Mouse (Mus musculus): ENCODE data around the gene Nek4. TPM values are rescaled to one million over a fixed set of nuclear protein-coding genes. Genes with fewer than 3 reads are reported as not detected.

The Nek4 gene
- polyA plus RNA-seq, 1 experiment, result 0.07 TPM

DNA sequence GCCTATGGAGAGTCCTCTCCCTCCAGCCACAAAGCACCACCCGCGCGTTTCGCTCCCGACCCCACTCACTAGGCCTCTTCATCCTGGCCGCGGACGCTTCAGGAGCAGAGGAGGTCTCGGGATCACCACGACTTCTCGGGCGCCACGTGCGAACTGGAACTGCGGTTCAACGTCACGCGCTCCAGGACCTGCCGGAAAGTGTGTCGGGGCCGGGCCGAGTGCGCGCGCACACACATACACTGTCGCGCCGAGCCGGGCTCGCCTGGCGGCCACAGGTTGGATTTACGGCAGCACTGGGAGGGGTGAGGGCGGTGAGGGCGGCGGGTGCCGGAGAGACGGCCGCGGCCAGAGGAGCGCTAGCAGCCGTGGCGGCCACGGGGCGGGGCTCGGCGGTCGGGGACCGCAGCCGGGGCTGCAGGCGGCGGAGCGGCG, 67.7 kb downstream of the Nek4 start, which contains the start of the genes Pbrm1 and Gnl3:
Gene Pbrm1 (plus strand): TSS at position 279 of the 432 bp plus-strand sequence.
Gene Gnl3 (minus strand): TSS at position 293 of the 432 bp plus-strand sequence.
- Histone ChIP-seq H3K4me3 (replicated peaks) (peak within 1 kb of the TSS; percentile 91), H3K9me3 (ENCODE audit: control insufficient read depth, low read length) (no peaks in the 10 kb centered on the region), H3K27me3 (ENCODE audit: control insufficient read depth) (no peaks in the 10 kb centered on the region), H3K36me3 (ENCODE audit: control insufficient read depth) (peaks cover 73% of the 10 kb centered on the region), H3K4me1 (ENCODE audit: control insufficient read depth) (peaks cover 67% of the 10 kb centered on the region)
- TF ChIP-seq TAL1 (IDR thresholded peaks at IDR 0.05; ENCODE audit: low read length) (no peak), GATA1 (IDR thresholded peaks at IDR 0.05; ENCODE audit: low read length) (no peak)

DNA sequence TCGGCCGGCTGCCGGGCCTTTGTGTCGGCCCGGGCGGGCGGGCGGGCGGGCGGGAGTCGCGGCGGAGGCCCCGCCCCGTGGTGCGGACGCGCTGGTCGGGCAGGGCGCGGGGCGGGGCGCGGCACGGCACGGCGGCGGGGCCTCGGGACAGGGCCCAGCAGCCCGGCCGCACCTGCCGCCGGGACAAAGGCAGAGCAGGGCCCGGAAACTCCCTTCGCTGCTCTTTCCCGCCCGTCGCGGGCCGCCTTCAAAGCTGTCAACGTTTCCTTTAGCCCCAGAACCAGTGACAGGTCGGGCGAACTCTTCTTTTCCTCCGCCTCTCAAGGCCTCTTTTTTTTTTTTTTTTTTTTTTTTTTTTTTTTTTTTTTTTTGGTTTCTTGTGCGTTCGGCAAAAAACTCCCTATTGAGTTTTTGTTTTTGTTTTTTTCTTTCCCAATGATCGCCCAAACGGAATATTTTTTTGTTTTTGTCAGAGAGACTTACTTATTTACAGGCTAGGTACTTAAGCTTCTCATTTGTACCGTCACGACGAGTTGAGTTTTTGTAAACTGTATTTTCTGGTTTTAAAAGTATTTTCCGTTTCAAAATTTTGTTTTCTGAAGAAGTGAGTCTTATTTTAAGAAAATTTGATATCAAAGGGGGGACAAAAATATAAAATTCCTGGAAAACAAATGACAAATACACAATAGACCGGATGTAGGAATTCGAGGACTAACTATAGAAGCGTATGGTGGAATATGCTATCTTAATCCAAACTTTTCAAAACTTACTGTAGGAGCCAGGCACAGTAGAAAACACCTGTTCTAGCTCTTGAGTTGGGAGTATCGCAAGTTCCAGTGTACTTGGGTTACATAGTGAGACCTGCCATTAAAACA, 68.4 kb downstream of the Nek4 start:
- Histone ChIP-seq H3K4me1 (ENCODE audit: control insufficient read depth) (peaks cover 68% of the 10 kb centered on the region), H3K4me3 (replicated peaks) (peak overlapping the region; percentile 91), H3K36me3 (ENCODE audit: control insufficient read depth) (peaks cover 73% of the 10 kb centered on the region), H3K9me3 (ENCODE audit: control insufficient read depth, low read length) (no peaks in the 10 kb centered on the region), H3K27me3 (ENCODE audit: control insufficient read depth) (no peaks in the 10 kb centered on the region)
- TF ChIP-seq GATA1 (IDR thresholded peaks at IDR 0.05; ENCODE audit: low read length), result no peak
- no peak for TF ChIP-seq TAL1 (IDR thresholded peaks at IDR 0.05; ENCODE audit: low read length)

DNA sequence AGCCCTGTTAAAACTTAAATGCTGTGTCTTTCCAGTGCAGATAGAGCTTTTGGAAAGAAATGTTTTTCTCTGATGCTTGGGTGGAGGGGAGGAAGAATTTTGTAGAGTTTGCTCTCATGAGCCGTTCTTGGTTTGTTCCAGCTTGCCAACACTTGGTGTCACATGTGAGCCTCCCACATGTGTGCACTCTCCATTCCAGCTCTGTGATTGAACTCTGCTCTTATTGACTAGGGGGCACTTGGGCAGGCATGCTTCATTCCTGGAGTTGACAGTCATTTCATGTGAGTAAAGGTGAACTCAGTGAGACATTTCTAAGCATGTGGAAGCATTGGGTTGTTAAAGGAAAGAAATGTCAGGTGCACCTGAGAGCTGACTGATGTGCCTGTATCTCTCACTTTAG, 71.4 kb downstream of the Nek4 start:
- Histone ChIP-seq H3K4me3 (replicated peaks) (no peak overlapping the region), H3K4me1 (ENCODE audit: control insufficient read depth) (peaks cover 49% of the 10 kb centered on the region), H3K27me3 (ENCODE audit: control insufficient read depth) (no peaks in the 10 kb centered on the region), H3K9me3 (ENCODE audit: control insufficient read depth, low read length) (no peaks in the 10 kb centered on the region), H3K36me3 (ENCODE audit: control insufficient read depth) (peaks cover 73% of the 10 kb centered on the region)
- TF ChIP-seq TAL1 (IDR thresholded peaks at IDR 0.05; ENCODE audit: low read length) (no peak), GATA1 (IDR thresholded peaks at IDR 0.05; ENCODE audit: low read length) (no peak)

DNA sequence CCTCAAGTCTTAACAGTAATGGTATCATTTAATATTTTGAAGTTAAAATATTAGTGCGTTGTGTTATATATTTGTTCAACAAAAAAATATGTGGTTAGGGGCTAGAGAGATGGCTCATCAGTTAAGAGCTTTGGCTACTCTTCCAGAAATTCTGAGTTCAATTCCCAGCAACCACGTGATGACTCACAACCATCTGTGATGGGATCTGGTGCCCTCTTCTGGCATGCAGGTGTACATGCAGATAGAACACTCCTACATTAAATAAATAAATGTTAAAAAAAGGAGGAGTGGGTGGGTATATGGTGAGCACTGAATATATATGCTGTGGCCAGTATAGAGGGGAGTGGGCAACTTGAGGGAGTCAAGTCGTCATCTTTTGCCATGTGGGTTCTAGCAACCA, 74.6 kb downstream of the Nek4 start:
- TF ChIP-seq GATA1 (IDR thresholded peaks at IDR 0.05; ENCODE audit: low read length) (no peak), TAL1 (IDR thresholded peaks at IDR 0.05; ENCODE audit: low read length) (no peak)
- no peak overlapping the region for H3K4me3 ChIP-seq (replicated peaks)
- no peaks in the 10 kb centered on the region for H3K27me3 ChIP-seq (ENCODE audit: control insufficient read depth)
- H3K4me1 ChIP-seq (ENCODE audit: control insufficient read depth), result peaks cover 28% of the 10 kb centered on the region
- H3K36me3 ChIP-seq (ENCODE audit: control insufficient read depth), result peaks cover 96% of the 10 kb centered on the region
- no peaks in the 10 kb centered on the region for H3K9me3 ChIP-seq (ENCODE audit: control insufficient read depth, low read length)

Other genes starting within 250 kb of the Nek4 start
- 0.13 and 0.18 TPM in 2 replicates for gene Sfmbt1, start 236.5 kb upstream of the Nek4 start, polyA plus RNA-seq (2012)
- 2.3 and 2.8 TPM in 2 replicates for gene Tmem110, start 125.8 kb upstream of the Nek4 start, polyA plus RNA-seq (2012)
- 0.03 TPM in 1 of 2 replicates, not detected in the other for gene Mustn1, start 72.2 kb upstream of the Nek4 start, polyA plus RNA-seq (2012)
- gene Itih4, start 64.9 kb upstream of the Nek4 start, polyA plus RNA-seq (2012), result 0.02 TPM in 1 of 2 replicates, not detected in the other
- 0.02 TPM in 1 of 2 replicates, not detected in the other for gene Itih3, start 27.6 kb upstream of the Nek4 start, polyA plus RNA-seq (2012)
- not detected in 2 replicates for gene Itih1, start 8.1 kb upstream of the Nek4 start, polyA plus RNA-seq (2012)
- 0.10 and 0.19 TPM in 2 replicates for gene Glt8d1, start 50.0 kb downstream of the Nek4 start, polyA plus RNA-seq (2012)
- gene Spcs1, start 50.3 kb downstream of the Nek4 start, polyA plus RNA-seq (2012), result 5.2 and 5.8 TPM in 2 replicates
- gene Pbrm1, start 67.8 kb downstream of the Nek4 start, polyA plus RNA-seq (2012), result 1.2 and 1.6 TPM in 2 replicates
- 0.74 and 1.2 TPM in 2 replicates for gene Gnl3, start 67.8 kb downstream of the Nek4 start, polyA plus RNA-seq (2012)
- gene Smim4, start 177.6 kb downstream of the Nek4 start, polyA plus RNA-seq (2012), result 9.0 and 10.3 TPM in 2 replicates
- 16.8 and 31.6 TPM in 2 replicates for gene Nt5dc2, start 179.7 kb downstream of the Nek4 start, polyA plus RNA-seq (2012)
- gene Stab1, start 217.3 kb downstream of the Nek4 start, polyA plus RNA-seq (2012), result 0.08 and 0.13 TPM in 2 replicates